Mouse (Mus musculus) ES-Bruce4 (cell line): ENCODE data around the gene Auts2. TPM values are rescaled to one million over a fixed set of nuclear protein-coding genes. Genes with fewer than 3 reads are reported as not detected.

Experiments
- H3K27ac ChIP-seq: 2 replicates; pipeline ENCODE4 v1.5.1; 2012; ENCODE audit warnings: low read length, inconsistent platforms; ENCODE audit not compliant: insufficient read depth
- H3K27me3 ChIP-seq: 2 replicates; pipeline ENCODE4 v1.6.1; 2012; ENCODE audit warnings: mild to moderate bottlenecking, low read length, inconsistent platforms; ENCODE audit not compliant: control insufficient read depth, poor library complexity, insufficient read depth, severe bottlenecking
- H3K36me3 ChIP-seq: 2 replicates; pipeline ENCODE4 v1.6.1; 2012; ENCODE audit warnings: inconsistent platforms, mild to moderate bottlenecking, low read length, moderate library complexity; ENCODE audit not compliant: control insufficient read depth, poor library complexity, insufficient read depth, severe bottlenecking
- H3K4me1 ChIP-seq: one replicate; pipeline ENCODE4 v1.8.1; 2011; ENCODE audit warnings: low read length; ENCODE audit not compliant: control insufficient read depth, insufficient read depth
- H3K4me3 ChIP-seq: 2 replicates; pipeline ENCODE4 v1.5.1; 2011; ENCODE audit warnings: low read depth, mild to moderate bottlenecking, low read length
- H3K9ac ChIP-seq: 2 replicates; pipeline ENCODE4 v1.6.1; 2012; ENCODE audit warnings: low read depth, mild to moderate bottlenecking, inconsistent platforms; ENCODE audit not compliant: poor library complexity, severe bottlenecking
- H3K9me3 ChIP-seq: replicated peaks from 2 replicates; pipeline ENCODE4 v1.6.1; 2012; ENCODE audit warnings: mild to moderate bottlenecking, low read length, inconsistent platforms; ENCODE audit not compliant: control insufficient read depth, poor library complexity, insufficient read depth, severe bottlenecking
- CTCF ChIP-seq: IDR thresholded peaks from one replicate; pipeline ENCODE4 v1.8.1; 2011; ENCODE audit warnings: low read depth, low read length
- EP300 ChIP-seq: IDR thresholded peaks from 2 replicates; pipeline ENCODE4 v1.6.1; 2011; ENCODE audit warnings: low read depth, low read length; ENCODE audit not compliant: insufficient read depth
- POLR2A ChIP-seq: IDR thresholded peaks from one replicate; pipeline ENCODE4 v1.8.1; 2011; ENCODE audit warnings: low read length; ENCODE audit not compliant: insufficient read depth
- polyA plus RNA-seq: library from polyadenylated mRNA; stranded (reverse); fragments of >200 nt; gene quantifications from 2 replicates; pipeline ENCODE4 v1.2.4, GENCODE M21; 2011; ENCODE audit warnings: low read depth; ENCODE audit not compliant: missing spikeins, insufficient read depth, insufficient read length

Gene Auts2
- polyA plus RNA-seq, 1 experiment = 23.4 TPM

- Histone ChIP-seq H3K36me3 (no peaks in the 10 kb centered on the region), H3K4me1 (no peaks in the 10 kb centered on the region), H3K4me3 (no peak overlapping the region), H3K9me3 (no peaks in the 10 kb centered on the region), H3K27ac (no peak overlapping the region), H3K9ac (no peak overlapping the region), H3K27me3 (no peaks in the 10 kb centered on the region)
- TF ChIP-seq POLR2A = no peak
- TF ChIP-seq EP300 = no peak
- no peak for TF ChIP-seq CTCF
Measured at GRCm38 (mm10) chr5:132170010-132170409, 373.1 kb downstream of the Auts2 start.

GRCm38 (mm10) chr5:132168805-132169204, 374.3 kb downstream of the Auts2 start:
- no peak overlapping the region for H3K4me3 ChIP-seq
- H3K4me1 ChIP-seq = no peaks in the 10 kb centered on the region
- no peak for TF ChIP-seq POLR2A
- TF ChIP-seq EP300 = no peak
- TF ChIP-seq CTCF = no peak
- no peaks in the 10 kb centered on the region for H3K27me3 ChIP-seq
- H3K27ac ChIP-seq = no peak overlapping the region
- H3K9me3 ChIP-seq = no peaks in the 10 kb centered on the region
- H3K36me3 ChIP-seq = no peaks in the 10 kb centered on the region
- H3K9ac ChIP-seq = no peak overlapping the region

- Histone ChIP-seq H3K27me3 (no peaks in the 10 kb centered on the region), H3K36me3 (no peaks in the 10 kb centered on the region), H3K9ac (no peak overlapping the region), H3K4me3 (no peak overlapping the region), H3K4me1 (no peaks in the 10 kb centered on the region), H3K27ac (no peak overlapping the region), H3K9me3 (no peaks in the 10 kb centered on the region)
- TF ChIP-seq EP300 = no peak
- no peak for TF ChIP-seq POLR2A
- TF ChIP-seq CTCF = no peak
Measured at GRCm38 (mm10) chr5:132168224-132168623, 374.9 kb downstream of the Auts2 start.

GRCm38 (mm10) chr5:132166559-132166958, 376.6 kb downstream of the Auts2 start:
- Histone ChIP-seq H3K4me3 (no peak overlapping the region), H3K4me1 (no peaks in the 10 kb centered on the region), H3K27me3 (no peaks in the 10 kb centered on the region), H3K9ac (no peak overlapping the region), H3K9me3 (no peaks in the 10 kb centered on the region), H3K27ac (no peak overlapping the region), H3K36me3 (no peaks in the 10 kb centered on the region)
- TF ChIP-seq EP300 (no peak), POLR2A (no peak), CTCF (no peak)

- Histone ChIP-seq H3K27me3 (no peaks in the 10 kb centered on the region), H3K27ac (no peak overlapping the region), H3K36me3 (no peaks in the 10 kb centered on the region), H3K9me3 (no peaks in the 10 kb centered on the region), H3K4me3 (no peak overlapping the region), H3K9ac (no peak overlapping the region), H3K4me1 (no peaks in the 10 kb centered on the region)
- TF ChIP-seq CTCF (no peak), EP300 (no peak), POLR2A (no peak)
Measured at GRCm38 (mm10) chr5:132163960-132164359, 379.2 kb downstream of the Auts2 start.

- H3K9ac ChIP-seq = no peak overlapping the region
- H3K9me3 ChIP-seq = no peaks in the 10 kb centered on the region
- no peaks in the 10 kb centered on the region for H3K4me1 ChIP-seq
- no peaks in the 10 kb centered on the region for H3K27me3 ChIP-seq
- no peak overlapping the region for H3K4me3 ChIP-seq
- H3K36me3 ChIP-seq = no peaks in the 10 kb centered on the region
- TF ChIP-seq CTCF = no peak
- TF ChIP-seq POLR2A = no peak
- TF ChIP-seq EP300 = no peak
- no peak overlapping the region for H3K27ac ChIP-seq
Measured at GRCm38 (mm10) chr5:132162206-132162533, 381.0 kb downstream of the Auts2 start.
